Mouse (Mus musculus) CD4-positive, CD25-positive, alpha-beta regulatory T cell, adult 9 weeks (primary cell): Measurements from ENCODE around the gene Efna3. TPM values are rescaled to one million over a fixed set of nuclear protein-coding genes. Genes with fewer than 3 reads are reported as not detected.

Source experiments
- polyA plus RNA-seq: library from polyadenylated mRNA; unstranded; fragments of 100-300 nt; shearing (Covaris generic); gene quantifications from one replicate; pipeline ENCODE4 v1.2.1, GENCODE M21; 2017

Efna3 gene
- not detected for polyA plus RNA-seq

GRCm38 (mm10) chr3:89322514-89323165, at the start of gene Efna3:
Efna3 (minus strand) TSS chr3:89322965.

GRCm38 (mm10) chr3:89365153-89365485, 42.4 kb upstream of the Efna3 start, which contains the start of gene Dcst1:
Dcst1 (minus strand) TSS chr3:89365253.

GRCm38 (mm10) chr3:89361675-89362074, 38.9 kb upstream of the Efna3 start, which contains the start of gene Dcst2:
Dcst2 (plus strand) TSS chr3:89361975.

GRCm38 (mm10) chr3:89349869-89350501, 27.2 kb upstream of the Efna3 start, which contains the start of gene Adam15:
Adam15 (minus strand) TSS chr3:89349996.

GRCm38 (mm10) chr3:89337721-89338578, 15.2 kb upstream of the Efna3 start, which contains the start of gene Efna4:
Efna4 (minus strand) TSS chr3:89338028.

GRCm38 (mm10) chr3:89280606-89281511, 41.9 kb downstream of the Efna3 start, which contains the start of gene Efna1:
Efna1 (minus strand) TSS chr3:89281142.

GRCm38 (mm10) chr3:89270051-89270755, 52.6 kb downstream of the Efna3 start, which contains the start of gene Slc50a1:
Slc50a1 (minus strand) TSS chr3:89270570.

Other genes with a start within 250 kb of the Efna3 start
- 55.7 TPM for gene Rusc1, start 229.7 kb downstream of the Efna3 start, polyA plus RNA-seq
- gene Gm43738, start 221.9 kb downstream of the Efna3 start, polyA plus RNA-seq = not detected
- gene Fdps, start 221.0 kb downstream of the Efna3 start, polyA plus RNA-seq = 114 TPM
- not detected for gene Pklr, start 186.8 kb downstream of the Efna3 start, polyA plus RNA-seq
- gene Hcn3, start 162.8 kb downstream of the Efna3 start, polyA plus RNA-seq = 1.4 TPM
- gene Clk2, start 158.2 kb downstream of the Efna3 start, polyA plus RNA-seq = 24.5 TPM
- gene Scamp3, start 145.5 kb downstream of the Efna3 start, polyA plus RNA-seq = 319 TPM
- gene Fam189b, start 139.8 kb downstream of the Efna3 start, polyA plus RNA-seq = 240 TPM
- 144 TPM for gene Gba, start 120.0 kb downstream of the Efna3 start, polyA plus RNA-seq
- gene Thbs3, start 107.8 kb downstream of the Efna3 start, polyA plus RNA-seq = 2.3 TPM
- gene Mtx1, start 95.9 kb downstream of the Efna3 start, polyA plus RNA-seq = 151 TPM
- gene Muc1, start 93.9 kb downstream of the Efna3 start, polyA plus RNA-seq = 0.79 TPM
- 281 TPM for gene Krtcap2, start 77.0 kb downstream of the Efna3 start, polyA plus RNA-seq
- 4.5 TPM for gene Trim46, start 76.7 kb downstream of the Efna3 start, polyA plus RNA-seq
- 132 TPM for gene Dpm3, start 63.6 kb downstream of the Efna3 start, polyA plus RNA-seq
- gene Slc50a1, start 52.4 kb downstream of the Efna3 start, polyA plus RNA-seq = 288 TPM
- not detected for gene Efna1, start 41.8 kb downstream of the Efna3 start, polyA plus RNA-seq
- 0.46 TPM for gene Efna4, start 15.1 kb upstream of the Efna3 start, polyA plus RNA-seq
- 7.2 TPM for gene Adam15, start 27.0 kb upstream of the Efna3 start, polyA plus RNA-seq
- gene Dcst2, start 39.0 kb upstream of the Efna3 start, polyA plus RNA-seq = 0.20 TPM
- 1.0 TPM for gene Dcst1, start 42.3 kb upstream of the Efna3 start, polyA plus RNA-seq
- gene Zbtb7b, start 71.8 kb upstream of the Efna3 start, polyA plus RNA-seq = 62.0 TPM
- not detected for gene Lenep, start 79.8 kb upstream of the Efna3 start, polyA plus RNA-seq
- gene Flad1, start 88.9 kb upstream of the Efna3 start, polyA plus RNA-seq = 69.2 TPM
- 30.0 TPM for gene Cks1b, start 95.4 kb upstream of the Efna3 start, polyA plus RNA-seq
- 99.8 TPM for gene Shc1, start 95.5 kb upstream of the Efna3 start, polyA plus RNA-seq
- gene Pygo2, start 107.2 kb upstream of the Efna3 start, polyA plus RNA-seq = 25.5 TPM
- gene Pbxip1, start 113.7 kb upstream of the Efna3 start, polyA plus RNA-seq = 175 TPM
- gene Pmvk, start 131.6 kb upstream of the Efna3 start, polyA plus RNA-seq = 27.0 TPM
- not detected for gene Kcnn3, start 197.2 kb upstream of the Efna3 start, polyA plus RNA-seq